Mouse (Mus musculus) heart, adult 9 months (tissue): ENCODE measurements around the gene Stard7.
"Not testable (repeated sequence)": the region's sequence is repeated elsewhere in the genome, so short reads cannot be mapped to it uniquely, and the experiment has no call there.

ENCODE experiments used
- DNase-seq, 2 experiments: peaks; one replicate each; pipeline ENCODE4 v3.0.0; 2022; ENCODE audit warnings: low spot score in 2 of 2

Gene Stard7

DNA sequence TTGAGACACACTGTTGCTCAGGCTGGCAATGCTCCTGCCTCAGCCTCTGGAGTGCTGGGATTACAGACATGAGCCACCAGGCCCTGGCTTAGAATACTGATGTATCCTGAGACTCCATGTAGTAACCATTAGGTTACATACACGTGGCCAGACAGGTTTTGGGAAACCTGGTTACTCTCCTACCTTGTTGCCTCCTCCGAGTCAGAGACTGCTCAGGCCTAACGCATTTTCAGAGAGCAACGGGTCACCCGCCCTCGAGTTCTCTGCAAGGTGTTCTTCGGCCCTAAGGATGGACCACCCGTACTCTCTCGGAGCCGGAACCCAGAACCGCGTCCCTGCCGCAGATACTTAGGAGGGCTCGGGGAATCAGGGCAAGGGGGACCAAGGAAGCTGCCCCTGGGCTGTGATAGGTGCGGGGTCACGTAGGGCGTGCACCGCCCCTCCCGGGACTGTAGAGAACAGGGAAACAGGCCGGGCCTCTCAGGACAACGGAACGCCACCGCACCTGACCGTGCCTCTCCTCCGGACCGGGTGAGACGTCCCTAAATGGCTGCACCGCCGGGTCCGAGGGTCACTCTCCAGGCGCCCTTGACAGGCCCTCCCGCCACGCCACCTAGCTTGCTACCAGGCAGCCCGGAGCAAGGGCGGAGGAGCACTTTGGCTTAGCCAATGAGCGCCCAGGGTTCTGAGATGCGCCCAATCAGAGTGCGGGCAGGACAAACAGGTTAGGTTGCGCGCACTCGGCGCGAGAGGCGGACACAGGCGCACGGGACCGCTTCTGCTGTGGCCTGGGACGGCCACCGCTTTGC, at the start of gene Stard7:
Gene Stard7 (plus strand): TSS at position 728 of the 809 bp plus-strand sequence.
- DNase-seq: peak; percentile 97 to 98

DNA sequence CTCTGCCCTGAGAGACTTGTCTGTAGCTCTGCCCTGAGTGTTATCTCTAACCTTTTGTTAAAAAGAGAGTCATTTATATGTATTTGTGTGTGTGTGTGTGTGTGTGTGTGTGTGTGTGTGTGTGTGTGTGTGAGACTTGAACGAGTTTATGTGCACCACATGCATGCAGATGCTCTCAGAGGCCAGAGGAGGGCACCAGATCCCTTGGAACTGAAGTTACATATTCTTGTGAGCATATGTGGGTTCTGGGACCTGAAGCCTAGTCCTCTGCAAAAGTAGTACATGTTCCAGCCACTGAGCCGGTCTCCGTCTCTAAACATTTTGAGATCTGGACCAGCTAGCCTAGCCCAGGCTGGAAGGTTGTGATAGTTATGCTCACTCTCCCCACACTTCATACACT, 44.8 kb upstream of the Stard7 start:
- DNase-seq: no peak

DNA sequence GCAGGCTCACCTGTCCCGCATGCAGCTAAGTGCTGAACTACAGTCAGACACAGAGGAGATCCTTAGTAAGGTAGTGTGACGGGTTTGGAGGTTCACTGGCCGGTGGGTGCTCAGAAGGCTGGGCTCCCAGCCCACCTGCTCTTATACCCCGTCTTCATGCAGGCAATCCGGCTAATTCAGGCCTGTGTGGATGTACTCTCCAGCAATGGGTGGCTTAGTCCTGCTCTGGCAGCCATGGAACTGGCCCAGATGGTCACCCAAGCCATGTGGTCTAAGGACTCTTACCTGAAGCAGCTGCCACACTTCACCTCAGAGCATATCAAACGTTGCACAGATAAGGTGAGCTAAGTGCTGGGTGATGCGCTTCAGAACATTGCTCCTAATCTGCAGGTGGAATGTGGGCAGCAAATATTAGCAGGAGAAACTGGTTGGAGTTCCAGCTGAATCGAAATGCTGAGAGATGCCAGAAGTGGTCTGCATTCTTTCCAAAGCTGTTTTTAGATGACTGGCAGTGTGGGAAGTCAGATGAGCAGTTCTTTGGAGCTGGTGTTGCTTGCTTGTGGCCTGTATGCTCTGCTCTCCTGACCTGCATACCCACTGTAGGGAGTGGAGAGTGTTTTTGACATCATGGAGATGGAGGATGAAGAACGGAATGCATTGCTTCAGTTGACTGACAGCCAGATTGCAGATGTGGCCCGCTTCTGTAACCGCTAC, 32.0 kb upstream of the Stard7 start:
- no peak for DNase-seq

DNA sequence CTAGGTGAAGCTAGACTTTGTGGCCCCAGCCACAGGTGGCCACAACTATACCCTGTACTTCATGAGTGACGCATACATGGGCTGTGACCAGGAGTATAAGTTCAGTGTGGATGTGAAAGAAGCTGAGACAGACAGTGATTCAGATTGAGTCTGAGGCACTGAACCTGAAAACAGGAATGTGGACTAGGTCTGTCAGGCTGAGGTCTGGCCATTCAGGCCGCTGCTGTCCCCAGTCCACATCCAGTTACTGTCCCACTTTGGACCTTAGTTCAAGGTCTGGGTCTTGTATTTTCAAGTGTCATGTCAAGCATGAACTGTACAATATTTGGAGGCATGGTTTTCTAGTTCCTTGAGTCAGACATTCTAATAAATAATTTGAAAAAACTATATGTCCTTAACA, 30.0 kb upstream of the Stard7 start:
- DNase-seq: no peak

DNA sequence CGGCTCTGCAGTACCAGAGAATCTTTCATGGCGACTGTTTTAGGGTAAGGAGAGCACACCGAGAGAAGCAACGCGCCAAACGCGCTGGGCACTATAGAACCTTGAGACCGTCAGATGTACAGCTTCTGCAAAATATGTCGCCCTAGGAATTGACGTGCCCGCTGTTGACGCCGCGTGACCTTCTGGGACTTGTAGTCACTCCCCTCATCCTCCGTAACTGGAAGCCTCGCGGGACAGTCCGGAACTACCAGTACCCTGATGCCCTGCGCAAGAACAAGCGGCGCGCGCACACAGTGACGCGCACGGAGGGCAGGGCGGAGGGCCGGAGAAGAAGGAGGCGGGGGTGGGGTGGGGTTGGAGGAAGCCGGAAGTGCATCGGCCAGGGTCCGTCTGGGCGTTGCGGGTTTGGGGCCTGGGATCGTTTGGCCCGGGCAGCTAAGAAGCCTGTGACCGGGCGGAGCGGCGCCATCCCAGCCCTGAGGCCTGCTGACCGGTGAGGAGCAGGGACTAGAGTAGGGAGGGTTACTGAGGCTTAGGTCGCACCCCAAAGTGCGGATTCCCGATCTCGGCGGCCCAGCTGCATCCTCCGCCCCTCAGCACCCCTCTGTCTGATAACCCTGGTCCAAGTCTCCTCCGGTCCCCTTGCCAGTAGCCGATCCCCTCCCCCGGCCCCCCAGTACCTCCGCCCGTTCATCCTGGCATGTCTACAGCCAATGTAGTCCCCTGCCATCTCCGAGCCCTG, 22.3 kb upstream of the Stard7 start, which contains the start of the genes Ciao1 and Tmem127:
Gene Ciao1 (minus strand): TSS at position 225 of the 742 bp plus-strand sequence.
Gene Tmem127 (plus strand): TSS at position 317 of the 742 bp plus-strand sequence.
- peak; percentile 97 for DNase-seq

DNA sequence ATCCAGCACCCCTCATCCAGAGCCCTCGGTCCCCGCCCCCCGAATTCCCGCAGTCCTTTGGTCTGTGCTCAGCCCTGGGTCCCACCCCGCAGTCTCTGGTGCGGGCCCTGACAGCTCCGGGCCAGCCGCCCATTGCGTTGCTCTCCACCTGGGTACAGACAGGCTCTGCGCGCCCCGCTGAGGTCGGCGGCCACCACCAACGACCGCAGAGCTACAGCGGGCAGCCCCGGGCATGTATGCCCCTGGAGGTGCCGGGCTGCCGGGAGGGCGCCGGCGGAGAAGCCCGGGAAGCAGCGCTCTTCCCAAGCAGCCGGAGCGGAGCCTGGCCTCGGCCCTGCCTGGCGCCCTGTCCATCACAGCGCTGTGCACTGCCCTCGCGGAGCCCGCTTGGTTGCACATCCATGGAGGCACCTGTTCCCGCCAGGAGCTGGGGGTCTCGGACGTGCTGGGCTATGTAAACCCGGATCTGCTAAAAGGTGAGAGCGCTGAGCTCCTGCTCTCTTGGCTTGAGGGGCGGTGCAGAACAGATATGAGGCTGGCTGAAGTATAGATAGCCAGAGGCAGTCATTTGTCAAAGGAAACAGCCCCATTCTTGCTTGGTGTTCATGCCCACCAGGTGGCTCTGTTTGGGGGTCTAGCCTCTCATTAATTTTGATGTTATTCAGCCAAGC, 21.5 kb upstream of the Stard7 start:
- peak in 1 of 2 experiments; percentile 23 for DNase-seq

DNA sequence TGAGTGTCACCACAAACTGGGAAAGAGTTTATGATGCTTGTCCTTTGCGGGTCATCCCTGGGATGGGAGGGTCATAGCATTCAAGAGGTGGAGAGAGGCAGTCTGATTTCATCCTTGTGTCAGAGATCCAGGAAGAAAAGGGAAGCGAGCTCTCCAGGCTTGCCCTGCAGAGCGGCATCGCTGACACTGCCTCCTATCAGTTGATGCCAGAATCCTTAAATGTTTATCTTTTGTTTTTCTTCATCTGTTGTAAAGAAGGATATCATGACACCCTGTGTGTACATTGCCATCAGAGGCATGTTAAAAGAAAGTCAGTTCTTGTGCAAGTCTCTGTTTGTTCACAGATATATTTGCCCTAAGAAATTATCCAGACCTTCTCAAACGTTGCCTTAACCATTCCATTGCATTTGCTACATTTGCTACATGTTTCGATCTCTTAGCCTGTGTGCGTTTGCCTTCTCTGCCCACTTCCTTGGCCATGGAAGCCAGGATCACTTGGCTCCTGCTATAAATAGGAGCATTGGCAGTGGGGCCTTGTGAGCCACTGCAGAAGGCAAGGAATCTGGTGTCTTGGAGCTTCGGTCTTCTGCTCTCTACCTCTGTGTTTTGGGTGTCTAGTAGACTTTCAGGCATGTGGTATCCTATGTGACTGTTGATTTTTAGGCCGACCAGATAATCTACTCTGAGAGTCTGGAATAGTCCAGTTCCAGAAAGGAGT, 19.6 kb upstream of the Stard7 start:
- no peak for DNase-seq

DNA sequence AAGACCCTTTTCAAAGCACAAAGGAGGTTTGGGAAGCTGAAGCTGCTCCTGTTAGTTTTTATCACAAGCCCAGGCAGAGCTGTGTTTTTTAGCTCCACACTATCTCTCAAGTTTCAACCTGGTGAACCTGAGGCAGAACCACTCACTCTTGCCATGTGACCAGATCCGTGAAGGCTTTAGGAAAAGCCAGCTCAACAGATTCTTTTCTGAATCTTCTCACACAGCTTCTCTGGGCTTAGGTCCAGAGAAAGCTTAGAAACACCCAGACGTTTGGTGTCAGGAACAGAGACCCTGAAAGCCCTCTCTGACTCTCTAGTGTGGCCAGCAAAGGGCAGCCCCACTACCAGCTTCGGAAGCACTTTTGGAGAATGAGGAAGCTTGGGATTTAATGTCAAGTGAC, 18.6 kb upstream of the Stard7 start:
- no peak for DNase-seq

DNA sequence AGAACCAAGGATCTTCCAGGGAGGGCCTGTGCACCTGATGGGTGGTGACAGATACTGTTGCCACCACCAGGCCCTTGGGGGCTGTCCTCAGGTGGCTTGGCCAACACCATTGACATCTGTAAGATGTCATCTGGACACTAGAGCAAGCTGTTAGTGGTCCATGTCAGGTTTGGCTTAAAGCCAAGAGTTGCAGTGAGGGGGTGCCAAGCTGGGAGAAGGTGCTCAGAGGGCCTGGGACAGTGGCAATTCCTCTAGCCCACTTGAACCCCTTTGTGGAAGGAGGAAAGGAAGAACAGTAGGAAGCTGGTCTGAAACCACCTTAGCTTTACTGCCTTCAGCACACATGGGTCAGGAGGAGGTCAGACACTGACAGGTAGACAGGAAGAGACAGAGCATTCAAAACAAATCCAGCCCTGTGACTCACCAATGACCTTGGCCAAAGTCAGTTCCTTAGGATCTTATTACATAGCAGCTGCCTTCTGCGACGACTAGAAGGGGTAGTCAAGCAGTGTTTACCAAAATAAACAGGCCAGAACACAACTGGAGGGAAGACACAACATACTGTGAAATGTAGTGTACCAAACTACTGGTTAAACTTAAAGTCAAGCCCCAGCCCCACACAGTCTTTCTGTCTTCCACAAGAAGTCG, 18.0 kb upstream of the Stard7 start:
- peak in 1 of 2 experiments; percentile 20 for DNase-seq

DNA sequence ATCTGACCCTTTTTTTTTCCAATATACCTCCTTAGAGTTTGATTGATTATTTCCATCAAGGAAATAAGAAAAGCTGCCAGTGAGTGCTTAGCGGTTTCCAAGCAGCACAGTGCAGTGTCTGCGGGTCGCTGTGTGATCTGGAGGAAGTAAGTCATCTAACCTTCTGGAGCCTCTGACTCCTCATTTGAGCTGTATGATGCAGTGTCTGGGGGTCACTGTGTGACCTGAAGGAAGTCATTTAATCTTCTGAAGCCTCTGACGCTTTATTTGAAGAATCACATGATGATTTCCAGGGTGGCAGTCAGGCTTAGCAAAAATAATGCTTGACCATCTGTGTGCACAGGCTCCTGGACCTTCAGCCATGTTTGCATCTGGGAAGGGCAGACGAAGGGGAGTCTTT, 17.2 kb upstream of the Stard7 start:
- DNase-seq: no peak

DNA sequence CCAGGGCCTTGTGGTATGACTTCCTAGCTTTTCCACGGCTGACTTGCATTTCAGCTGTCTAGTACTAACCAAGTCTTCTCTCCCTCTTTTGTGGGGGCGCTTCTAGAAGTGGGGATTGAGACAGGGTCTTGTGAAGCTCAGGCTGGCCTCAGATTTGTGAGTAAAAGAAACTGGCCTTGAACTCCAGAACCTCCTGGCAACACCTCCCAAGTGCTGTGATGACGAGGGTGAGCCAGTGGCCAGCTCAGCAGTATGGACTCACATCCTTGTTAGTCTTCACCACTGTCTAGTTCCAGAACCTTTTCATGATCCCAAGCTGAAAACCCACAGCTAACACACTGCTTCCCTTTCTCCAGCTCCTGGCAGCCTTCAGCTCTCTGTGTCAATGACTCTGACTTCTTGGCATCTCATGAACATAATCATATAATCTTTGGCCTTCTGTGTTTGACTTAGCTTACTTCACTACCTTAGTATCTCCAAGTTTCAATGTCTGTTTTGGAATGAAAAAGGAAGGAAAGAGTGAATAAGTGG, 15.3 kb upstream of the Stard7 start:
- no peak for DNase-seq

DNA sequence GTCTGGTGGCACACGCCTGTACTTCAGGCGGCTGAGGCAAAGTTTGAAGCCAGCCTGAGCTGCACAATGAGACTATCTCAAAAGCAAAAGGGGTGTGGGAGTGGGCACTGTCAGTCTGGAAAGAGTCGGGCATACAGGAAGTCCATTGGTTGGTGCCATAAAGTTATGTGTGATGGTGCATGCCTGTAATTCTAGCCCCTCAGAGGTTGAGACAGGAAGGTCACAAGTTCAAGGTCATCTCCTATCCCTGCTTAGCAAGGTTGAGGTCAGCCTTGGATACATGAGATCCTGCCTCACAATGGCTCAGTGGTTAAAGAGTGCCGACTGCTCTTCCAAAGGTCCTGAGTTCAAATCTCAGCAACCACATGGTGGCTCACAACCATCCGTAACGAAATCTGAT, 14.7 kb upstream of the Stard7 start:
- DNase-seq: no peak

DNA sequence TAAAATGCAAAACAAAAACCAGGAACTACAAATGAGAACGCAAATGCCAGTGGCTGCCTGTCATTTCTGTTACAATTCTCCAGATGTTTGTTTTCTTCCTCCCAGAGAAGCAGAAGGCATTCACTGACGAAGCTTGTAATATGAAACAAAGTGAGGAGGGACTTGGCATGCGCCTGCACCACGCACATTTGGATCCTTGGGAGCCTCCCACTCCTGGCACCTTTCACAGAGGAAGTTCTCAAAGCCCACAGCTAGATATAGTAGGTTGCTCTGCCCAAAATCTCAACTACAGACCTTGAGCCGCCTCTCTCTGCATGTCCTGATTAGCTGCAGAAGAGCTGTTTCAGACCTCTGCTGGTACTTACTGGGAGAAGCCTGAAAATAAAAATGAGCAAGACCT, 10.7 kb upstream of the Stard7 start:
- peak; percentile 71 to 74 for DNase-seq

DNA sequence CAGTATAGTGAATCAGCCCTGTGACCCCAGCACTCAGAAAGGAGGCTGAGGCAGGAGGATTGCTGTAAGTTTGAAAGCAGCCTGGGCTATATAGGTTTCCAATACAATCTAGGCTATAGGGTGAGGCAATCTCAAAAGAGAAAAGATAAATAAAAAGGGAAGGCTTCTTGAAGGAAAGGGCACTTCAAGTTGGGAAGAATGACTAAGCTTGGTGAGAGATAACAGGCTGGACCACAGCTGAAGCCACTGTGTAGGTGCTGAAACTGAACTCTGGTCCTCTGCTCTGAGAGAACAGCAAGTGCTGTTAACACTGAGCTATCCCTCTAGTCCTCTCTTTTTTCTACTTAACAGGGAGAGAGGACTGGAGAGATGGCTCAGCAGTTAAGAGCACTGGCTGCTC, 7.5 kb upstream of the Stard7 start:
- no peak for DNase-seq

DNA sequence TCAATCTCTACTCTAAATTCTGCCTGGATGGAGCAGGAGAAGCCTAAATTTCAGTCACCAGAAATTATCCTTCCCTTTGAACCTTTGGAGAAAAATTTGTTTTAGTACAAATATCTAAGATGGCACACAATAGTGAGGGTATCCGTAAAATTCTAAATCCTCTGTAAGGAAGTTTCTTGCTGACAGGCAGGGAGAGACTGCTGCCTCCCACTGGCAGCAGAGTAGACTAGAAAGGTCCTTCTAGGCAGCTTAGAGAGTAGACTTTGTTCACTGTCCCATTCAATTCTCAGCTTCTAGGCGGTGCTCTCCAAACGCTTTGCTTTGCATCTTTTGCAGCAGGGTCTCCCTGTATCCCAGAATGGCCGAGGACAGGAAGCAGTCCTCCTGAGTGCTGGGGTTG, 2.2 kb upstream of the Stard7 start:
- no peak for DNase-seq

DNA sequence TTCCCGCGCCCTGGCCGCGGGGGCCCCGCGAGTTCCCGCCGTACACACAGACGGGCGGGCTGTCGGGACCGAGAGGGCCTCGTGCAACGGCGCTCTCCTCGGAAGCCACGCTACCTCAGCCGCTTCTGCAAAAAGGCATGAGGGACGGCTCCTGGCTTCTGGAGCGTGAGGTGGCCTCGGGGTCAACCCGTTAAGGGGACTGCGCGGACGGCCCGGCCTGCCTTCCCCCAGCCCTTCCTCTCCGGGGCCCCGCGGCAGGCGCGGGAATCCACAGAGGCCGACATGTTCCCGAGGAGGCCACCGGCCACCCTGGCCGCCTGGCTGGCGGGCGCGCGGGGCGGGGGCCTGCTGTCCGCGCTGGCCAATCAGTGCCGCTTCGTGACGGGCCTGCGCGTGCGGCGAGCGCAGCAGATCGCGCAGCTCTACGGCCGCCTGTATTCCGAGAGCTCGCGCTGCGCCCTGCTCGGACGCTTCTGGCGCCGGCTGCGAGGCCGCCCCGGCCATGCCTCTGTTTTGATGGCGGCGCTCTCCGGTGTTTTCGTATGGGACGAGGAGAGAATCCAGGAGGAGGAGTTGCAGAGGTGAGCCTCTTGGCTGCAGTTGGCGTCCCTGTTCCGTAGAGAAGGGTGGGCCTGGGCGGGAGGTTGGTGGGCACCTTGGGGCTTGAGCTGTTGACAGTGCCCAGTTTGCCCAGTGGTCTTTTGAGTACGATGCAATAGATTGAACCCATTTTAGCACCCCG, 453 bp downstream of the Stard7 start:
- peak; percentile 88 to 91 for DNase-seq

DNA sequence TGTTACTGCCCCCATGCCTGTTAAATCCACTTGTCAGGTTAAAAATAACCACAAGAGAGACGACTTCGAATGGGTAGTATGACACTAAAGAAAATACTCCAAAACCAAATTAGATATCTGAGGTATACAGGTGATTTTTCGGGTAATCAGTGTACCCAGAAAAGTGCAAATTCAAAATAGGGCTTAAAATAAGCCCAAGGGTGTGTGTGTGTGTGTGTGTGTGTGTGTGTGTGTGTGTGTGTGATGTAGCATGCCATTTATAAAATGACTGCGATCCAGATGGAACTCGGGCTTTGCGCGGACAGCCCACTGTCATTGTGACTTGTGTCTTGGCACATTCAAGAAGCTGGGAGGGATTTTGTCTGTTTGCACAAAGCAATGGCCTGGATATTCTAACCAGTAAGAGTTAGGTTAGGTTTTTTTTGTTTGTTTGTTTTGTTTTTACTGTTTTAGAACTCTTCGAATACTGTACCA, 1.1 kb downstream of the Stard7 start:
- peak in 1 of 2 experiments; percentile 10 for DNase-seq

DNA sequence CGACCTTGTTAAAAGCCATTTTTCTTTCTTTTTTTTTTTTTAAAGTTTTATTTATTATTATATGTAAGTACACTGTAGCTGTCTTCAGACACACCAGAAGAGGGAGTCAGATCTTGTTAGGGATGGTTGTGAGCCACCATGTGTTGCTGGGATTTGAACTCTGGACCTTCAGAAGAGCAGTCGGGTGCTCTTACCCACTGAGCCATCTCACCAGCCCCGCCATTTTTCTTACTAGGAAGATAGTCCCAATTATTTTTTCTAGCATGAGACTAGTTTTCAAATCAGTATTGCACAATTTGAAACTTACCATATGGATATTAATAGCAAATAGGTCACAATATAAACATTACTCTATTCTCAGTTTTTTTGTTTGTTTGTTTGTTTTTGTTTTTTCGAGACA, 2.0 kb downstream of the Stard7 start:
- DNase-seq: not testable (repeated sequence)

DNA sequence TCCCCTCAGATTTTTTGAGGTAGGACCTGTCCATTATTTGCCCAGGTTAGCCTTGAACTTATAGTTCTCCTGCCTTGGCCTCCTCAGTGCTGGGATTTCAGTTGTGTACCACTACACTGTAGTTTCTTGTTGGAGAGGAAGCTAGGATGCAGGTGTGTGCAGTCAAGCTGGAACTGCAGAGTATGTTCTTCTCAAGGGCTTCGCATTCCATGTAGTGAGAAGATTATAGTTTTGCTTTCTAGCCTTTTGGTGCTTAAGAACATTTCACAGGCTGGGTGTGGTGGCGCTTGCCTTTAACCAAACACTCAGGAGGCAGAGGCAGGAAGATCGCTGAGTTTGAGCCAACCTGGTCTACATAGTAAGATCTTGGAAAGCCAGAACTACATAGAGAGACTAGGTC, 2.8 kb downstream of the Stard7 start:
- DNase-seq: no peak
